Mouse (Mus musculus): ENCODE data around the gene Pomt2. TPM values are rescaled to one million over a fixed set of nuclear protein-coding genes. Genes with fewer than 3 reads are reported as not detected.

Pomt2 gene
- polyA plus RNA-seq, 1 experiment from 2014 or later, result 16.1 TPM

DNA sequence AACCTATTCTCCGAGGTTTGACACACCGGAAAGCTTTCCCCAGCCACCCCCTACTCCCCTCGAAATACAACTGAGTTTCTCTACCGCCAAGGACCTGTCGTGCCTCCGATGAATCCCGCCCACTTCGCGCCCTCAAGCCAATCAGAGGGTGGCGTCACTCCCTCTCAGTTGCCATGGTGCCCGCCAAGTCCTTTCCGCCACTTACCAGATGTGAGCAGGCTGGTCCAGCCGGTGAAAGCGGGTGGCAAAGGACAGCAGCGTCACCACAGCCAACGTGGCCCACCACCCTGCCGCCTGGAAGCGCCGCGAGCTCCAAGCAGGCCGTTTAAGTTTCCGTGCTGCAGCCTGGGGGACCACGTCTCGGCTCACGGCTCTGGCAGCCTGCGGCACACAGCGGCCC, 802 bp downstream of the Pomt2 start, which contains the start of gene Gstz1:
Gene Gstz1, plus strand, starts transcription at position 200 of the 400 bp plus-strand sequence.
- Histone ChIP-seq H3K4me3 (peak within 1 kb of the TSS; percentile 83), H3K27ac (peak within 1 kb of the TSS; percentile 99), H3K4me1 (peaks cover 22% of the 10 kb centered on the region), H3K9me3 (no peaks in the 10 kb centered on the region), H3K36me3 (peaks cover 11% of the 10 kb centered on the region), H3K27me3 (ENCODE audit: insufficient read depth, poor library complexity, severe bottlenecking) (no peaks in the 10 kb centered on the region)
- WGBS, result under 1% methylated on average over 27 of the region's 27 CpGs
- peak; percentile 97 for DNase-seq (ENCODE audit: low spot score)

- Histone ChIP-seq H3K36me3 (peaks cover 10% of the 10 kb centered on the region), H3K9me3 (no peaks in the 10 kb centered on the region), H3K27ac (0 out of 2 replicates have a peak overlapping the region, but pooled peaks have one; percentile 16), H3K4me3 (no peak overlapping the region), H3K4me1 (peaks cover 23% of the 10 kb centered on the region), H3K27me3 (ENCODE audit: insufficient read depth, poor library complexity, severe bottlenecking) (no peaks in the 10 kb centered on the region)
- no peak for DNase-seq (ENCODE audit: low spot score)
- 68% methylated on average over 2 of the region's 2 CpGs for WGBS
Measured at GRCm38 (mm10) chr12:87142156-87142555, 5.6 kb downstream of the Pomt2 start.

- H3K27ac ChIP-seq, result no peak overlapping the region
- no peaks in the 10 kb centered on the region for H3K9me3 ChIP-seq
- peaks cover 11% of the 10 kb centered on the region for H3K36me3 ChIP-seq
- 67% methylated on average over 2 of the region's 2 CpGs for WGBS
- no peak for DNase-seq (ENCODE audit: low spot score)
- no peaks in the 10 kb centered on the region for H3K27me3 ChIP-seq (ENCODE audit: insufficient read depth, poor library complexity, severe bottlenecking)
- H3K4me1 ChIP-seq, result peaks cover 15% of the 10 kb centered on the region
- H3K4me3 ChIP-seq, result no peak overlapping the region
Measured at GRCm38 (mm10) chr12:87138768-87139167, 9.0 kb downstream of the Pomt2 start.

DNA sequence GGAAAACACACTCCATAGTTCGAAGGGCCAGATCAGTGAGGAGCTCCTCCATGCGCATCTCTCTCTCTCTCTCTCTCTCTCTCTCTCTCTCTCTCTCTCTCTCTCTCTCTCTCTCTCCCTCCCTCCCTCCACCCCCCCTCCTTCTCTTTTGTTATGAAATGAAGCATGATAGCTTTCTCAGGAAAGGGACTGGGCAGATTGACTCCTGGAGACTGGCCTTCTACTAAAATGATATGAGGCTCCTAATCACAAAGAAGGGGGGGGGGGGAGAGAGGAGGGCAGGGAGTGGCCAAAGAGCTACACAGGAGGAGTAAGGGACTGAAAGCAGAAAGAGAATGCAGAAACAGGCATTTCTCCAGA, 9.4 kb downstream of the Pomt2 start:
- no peaks in the 10 kb centered on the region for H3K9me3 ChIP-seq
- DNase-seq (ENCODE audit: low spot score), result no peak
- H3K27me3 ChIP-seq (ENCODE audit: insufficient read depth, poor library complexity, severe bottlenecking), result no peaks in the 10 kb centered on the region
- H3K4me3 ChIP-seq, result no peak overlapping the region
- H3K36me3 ChIP-seq, result peaks cover 11% of the 10 kb centered on the region
- peaks cover 15% of the 10 kb centered on the region for H3K4me1 ChIP-seq
- H3K27ac ChIP-seq, result no peak overlapping the region
- WGBS, result 92% methylated on average over 2 of the region's 2 CpGs

DNA sequence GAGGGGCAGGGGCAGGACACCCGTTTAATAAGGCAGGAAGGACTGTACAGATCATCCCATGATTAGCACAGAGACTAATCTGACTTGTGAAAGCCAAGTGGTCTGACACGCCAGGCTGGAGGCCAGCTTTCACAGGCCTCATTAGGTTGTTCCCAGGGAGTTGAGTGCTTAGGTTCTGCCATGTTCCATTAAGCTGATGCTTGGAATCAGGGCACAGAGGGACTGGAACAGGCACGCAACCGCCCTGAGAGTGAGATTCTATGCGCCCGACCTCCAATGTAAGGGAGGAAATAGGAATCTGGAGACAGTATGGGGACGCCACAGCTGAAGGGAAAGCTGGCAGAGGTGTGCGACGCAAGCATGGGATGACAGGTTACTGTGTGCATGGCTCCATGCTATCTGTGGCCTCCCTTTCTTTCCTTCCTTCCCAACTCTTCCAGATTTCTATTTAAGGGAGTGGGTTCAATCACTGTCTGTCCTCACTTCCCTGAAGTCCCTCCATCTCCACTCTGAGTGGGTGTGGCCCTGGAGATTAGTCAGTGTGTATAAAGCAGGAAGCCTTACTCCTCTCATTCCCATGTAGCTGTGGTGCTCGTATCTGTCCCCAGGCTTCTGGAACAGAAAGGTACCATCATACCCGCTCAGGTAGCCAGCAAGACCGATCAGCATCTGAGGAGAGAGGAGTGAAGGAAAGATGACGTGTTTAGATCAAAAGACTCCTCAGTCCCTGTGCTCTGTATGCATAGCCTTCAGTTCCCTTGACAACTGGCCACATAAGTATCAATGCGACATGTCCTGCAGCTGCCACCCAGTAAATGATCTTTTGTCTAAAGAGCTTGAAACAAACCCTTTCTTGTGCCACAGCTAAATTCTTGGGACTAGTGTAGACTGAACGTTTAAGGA, 10.1 kb downstream of the Pomt2 start:
- peaks cover 15% of the 10 kb centered on the region for H3K4me1 ChIP-seq
- no peaks in the 10 kb centered on the region for H3K9me3 ChIP-seq
- H3K27me3 ChIP-seq (ENCODE audit: insufficient read depth, poor library complexity, severe bottlenecking), result no peaks in the 10 kb centered on the region
- no peak overlapping the region for H3K4me3 ChIP-seq
- no peak overlapping the region for H3K27ac ChIP-seq
- WGBS, result 76% methylated on average over 15 of the region's 15 CpGs
- no peak for DNase-seq (ENCODE audit: low spot score)
- peaks cover 11% of the 10 kb centered on the region for H3K36me3 ChIP-seq

DNA sequence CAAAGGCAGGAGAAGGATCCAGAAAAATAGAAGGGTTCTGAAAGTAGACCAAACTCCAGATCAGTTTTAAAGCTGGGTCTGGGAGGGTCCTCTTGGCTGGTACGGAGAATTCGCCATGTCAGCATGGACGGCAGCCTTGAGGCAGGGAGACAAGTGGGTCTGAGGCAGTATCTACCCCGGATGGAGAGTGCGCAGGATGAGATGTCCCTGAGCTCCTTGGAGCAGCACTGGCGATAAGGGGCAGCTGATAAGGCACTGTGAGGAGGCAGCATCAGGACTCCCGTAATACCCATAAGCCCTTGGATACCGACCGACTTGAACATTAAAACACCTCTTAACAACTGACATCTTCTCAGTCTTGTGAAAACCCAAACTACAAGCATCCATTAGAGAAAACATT, 15.0 kb downstream of the Pomt2 start:
- H3K4me3 ChIP-seq, result no peak overlapping the region
- WGBS, result 48% methylated on average over 9 of the region's 9 CpGs
- H3K27me3 ChIP-seq (ENCODE audit: insufficient read depth, poor library complexity, severe bottlenecking), result no peaks in the 10 kb centered on the region
- H3K27ac ChIP-seq, result no peak overlapping the region
- H3K36me3 ChIP-seq, result peaks cover 35% of the 10 kb centered on the region
- H3K4me1 ChIP-seq, result peaks cover 7% of the 10 kb centered on the region; the same call in 1 of the 2 replicates
- no peak for DNase-seq (ENCODE audit: low spot score)
- no peaks in the 10 kb centered on the region for H3K9me3 ChIP-seq

- 73% methylated on average over 6 of the region's 6 CpGs for whole genome bisulfite sequencing
Measured at GRCm38 (mm10) chr12:87132210-87132609, 15.6 kb downstream of the Pomt2 start.

GRCm38 (mm10) chr12:87131619-87132018, 16.1 kb downstream of the Pomt2 start:
- 61% methylated on average over 3 of the region's 3 CpGs for WGBS
- Histone ChIP-seq H3K4me1 (peaks cover 7% of the 10 kb centered on the region; the same call in 1 of the 2 replicates), H3K4me3 (no peak overlapping the region), H3K9me3 (no peaks in the 10 kb centered on the region), H3K27me3 (ENCODE audit: insufficient read depth, poor library complexity, severe bottlenecking) (no peaks in the 10 kb centered on the region), H3K27ac (no peak overlapping the region), H3K36me3 (peaks cover 36% of the 10 kb centered on the region)
- DNase-seq (ENCODE audit: low spot score), result no peak

More at GRCm38 (mm10) chr12:87132210-87132609, 15.6 kb downstream of the Pomt2 start:
- Histone ChIP-seq H3K4me3 (no peak overlapping the region), H3K36me3 (peaks cover 34% of the 10 kb centered on the region), H3K27ac (no peak overlapping the region), H3K4me1 (peaks cover 7% of the 10 kb centered on the region; the same call in 1 of the 2 replicates), H3K27me3 (ENCODE audit: insufficient read depth, poor library complexity, severe bottlenecking) (no peaks in the 10 kb centered on the region), H3K9me3 (no peaks in the 10 kb centered on the region)
- DNase-seq (ENCODE audit: low spot score), result no peak

- WGBS, result 87% methylated on average over 2 of the region's 2 CpGs
- H3K27me3 ChIP-seq (ENCODE audit: insufficient read depth, poor library complexity, severe bottlenecking), result no peaks in the 10 kb centered on the region
- H3K4me1 ChIP-seq, result peaks cover 7% of the 10 kb centered on the region; the same call in 1 of the 2 replicates
- no peak for DNase-seq (ENCODE audit: low spot score)
- H3K9me3 ChIP-seq, result no peaks in the 10 kb centered on the region
- no peak overlapping the region for H3K4me3 ChIP-seq
- peaks cover 36% of the 10 kb centered on the region for H3K36me3 ChIP-seq
- no peak overlapping the region for H3K27ac ChIP-seq
Measured at GRCm38 (mm10) chr12:87131181-87131580, 16.6 kb downstream of the Pomt2 start.

DNA sequence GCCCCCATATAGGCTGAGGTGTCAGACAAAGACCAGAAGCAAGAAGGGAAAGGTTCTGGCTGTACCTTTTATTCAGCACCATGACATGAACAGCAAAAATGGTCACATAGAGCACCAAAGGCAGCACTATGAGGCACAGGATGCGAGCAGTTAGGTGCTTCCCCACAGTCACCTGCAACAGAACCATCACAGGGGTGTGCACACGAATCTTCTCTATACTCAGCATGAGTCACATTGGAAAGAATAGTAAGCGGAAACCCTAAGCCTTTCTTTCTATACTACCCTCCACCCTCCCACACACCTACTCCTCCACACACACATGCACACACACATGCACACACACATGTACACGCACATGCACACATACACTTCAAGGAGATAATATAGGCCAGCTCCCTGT, 17.5 kb downstream of the Pomt2 start:
- Histone ChIP-seq H3K4me3 (no peak overlapping the region), H3K27ac (no peak overlapping the region), H3K36me3 (peaks cover 38% of the 10 kb centered on the region), H3K9me3 (no peaks in the 10 kb centered on the region), H3K4me1 (peaks cover 7% of the 10 kb centered on the region; the same call in 1 of the 2 replicates), H3K27me3 (ENCODE audit: insufficient read depth, poor library complexity, severe bottlenecking) (no peaks in the 10 kb centered on the region)
- no peak for DNase-seq (ENCODE audit: low spot score)
- WGBS, result 90% methylated on average over 4 of the region's 4 CpGs

DNA sequence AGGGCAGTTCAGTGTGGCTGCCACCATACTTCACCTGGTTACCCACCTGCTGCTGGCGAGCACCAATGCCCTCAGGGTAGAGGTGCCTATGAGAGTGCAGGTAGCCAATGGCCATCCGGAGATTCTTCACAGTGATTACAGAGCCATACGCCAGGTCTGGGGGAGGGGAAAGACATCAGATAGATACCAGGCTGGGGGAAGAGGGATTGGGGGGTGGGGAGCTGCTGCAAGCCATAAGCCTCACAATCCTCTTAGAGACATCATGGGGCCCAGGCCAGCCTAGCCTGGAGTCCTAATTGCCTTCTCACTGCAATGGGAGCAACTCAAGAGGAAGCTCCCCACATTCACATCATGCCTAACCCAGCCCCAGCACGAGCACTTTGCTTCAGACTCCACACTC, 20.5 kb downstream of the Pomt2 start:
- Histone ChIP-seq H3K27ac (no peak overlapping the region), H3K4me1 (peaks cover 5% of the 10 kb centered on the region; the same call in 1 of the 2 replicates), H3K27me3 (ENCODE audit: insufficient read depth, poor library complexity, severe bottlenecking) (no peaks in the 10 kb centered on the region), H3K4me3 (no peak overlapping the region), H3K9me3 (no peaks in the 10 kb centered on the region), H3K36me3 (peaks cover 60% of the 10 kb centered on the region)
- WGBS, result 77% methylated on average over 4 of the region's 4 CpGs
- DNase-seq (ENCODE audit: low spot score), result no peak

DNA sequence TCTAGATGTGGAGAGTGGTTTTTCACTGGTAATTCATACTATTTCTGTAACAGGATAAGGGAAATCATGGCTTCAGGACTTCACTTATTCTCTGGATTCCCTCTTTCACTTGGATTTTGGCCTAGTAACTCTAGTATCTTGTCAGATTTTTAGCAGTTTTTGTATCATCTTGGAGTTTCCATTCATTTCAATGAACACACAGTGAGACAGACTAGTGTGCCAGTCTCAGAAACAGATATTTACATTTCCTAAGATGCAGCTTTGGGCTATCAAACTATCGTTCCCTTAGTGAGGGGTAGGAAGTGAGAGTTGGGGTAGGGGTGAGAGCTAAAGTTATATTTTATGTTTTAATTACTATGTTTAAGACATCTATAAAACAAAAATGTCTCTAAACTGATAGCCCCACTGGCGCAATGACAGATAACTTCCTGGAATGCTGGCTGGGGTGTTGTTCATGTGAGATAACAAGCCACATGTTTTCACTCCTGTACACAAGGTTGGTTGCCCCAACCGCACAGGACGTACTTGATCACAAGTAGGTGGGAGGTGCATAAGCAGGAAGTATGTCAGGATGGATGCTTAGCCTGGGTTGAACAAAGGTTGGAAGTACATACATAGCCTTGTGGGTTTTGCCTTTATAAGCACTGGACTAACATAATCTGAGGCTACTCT, 25.7 kb downstream of the Pomt2 start:
- Histone ChIP-seq H3K9me3 (no peaks in the 10 kb centered on the region), H3K4me3 (no peak overlapping the region), H3K4me1 (no peaks in the 10 kb centered on the region), H3K27me3 (ENCODE audit: insufficient read depth, poor library complexity, severe bottlenecking) (no peaks in the 10 kb centered on the region), H3K36me3 (peaks cover 60% of the 10 kb centered on the region), H3K27ac (no peak overlapping the region)
- 75% methylated on average over 4 of the region's 4 CpGs for WGBS
- DNase-seq (ENCODE audit: low spot score), result no peak
